Mouse (Mus musculus) urinary bladder, postnatal 14 days (tissue): ENCODE data around the gene Ddx21.

ENCODE experiments used
- DNase-seq: peaks from one replicate; pipeline ENCODE4 v3.0.0; 2021; ENCODE audit warnings: low spot score

Ddx21 gene

GRCm38 (mm10) chr10:62570126-62570871 is 31.8 kb downstream of the Ddx21 start:
- no peak for DNase-seq

DNA sequence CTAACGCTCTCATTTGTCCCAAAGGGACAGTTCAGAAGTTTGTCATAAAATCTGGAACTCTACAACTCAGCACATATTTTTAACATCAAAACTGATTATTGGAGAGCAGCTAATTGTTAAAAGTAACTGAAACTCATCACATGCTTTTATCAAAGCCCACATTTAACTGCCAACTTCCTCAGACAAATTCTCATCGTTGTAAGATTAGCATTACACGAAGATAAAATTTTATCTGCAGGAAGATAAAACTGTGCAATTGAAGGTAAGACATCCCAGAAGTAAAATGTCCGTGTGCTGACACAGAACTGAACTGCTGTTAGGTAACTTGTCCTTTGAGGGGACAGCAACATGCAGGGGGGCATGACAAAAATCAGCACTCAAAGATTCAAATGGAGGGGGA is 33.2 kb downstream of the Ddx21 start:
- DNase-seq = no peak

GRCm38 (mm10) chr10:62557736-62558135 is 44.3 kb downstream of the Ddx21 start:
- DNase-seq = no peak

DNA sequence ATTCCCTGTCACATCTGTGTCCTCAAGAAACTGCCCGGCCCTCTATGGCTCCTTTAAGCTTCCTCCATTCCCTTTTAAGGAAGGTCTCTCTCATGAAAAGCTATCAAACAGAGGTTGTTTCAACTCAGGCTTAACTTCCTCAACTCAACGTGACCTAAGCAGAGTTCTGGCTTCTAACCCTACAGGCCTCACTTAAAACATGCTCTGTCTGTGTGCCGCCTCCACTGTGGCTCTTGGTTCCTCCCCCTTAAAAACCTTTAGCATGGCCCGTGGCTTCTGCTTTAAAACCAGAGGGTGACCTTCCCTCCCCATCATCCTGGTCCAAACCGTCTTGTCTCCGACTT is 45.6 kb downstream of the Ddx21 start:
- no peak for DNase-seq

DNA sequence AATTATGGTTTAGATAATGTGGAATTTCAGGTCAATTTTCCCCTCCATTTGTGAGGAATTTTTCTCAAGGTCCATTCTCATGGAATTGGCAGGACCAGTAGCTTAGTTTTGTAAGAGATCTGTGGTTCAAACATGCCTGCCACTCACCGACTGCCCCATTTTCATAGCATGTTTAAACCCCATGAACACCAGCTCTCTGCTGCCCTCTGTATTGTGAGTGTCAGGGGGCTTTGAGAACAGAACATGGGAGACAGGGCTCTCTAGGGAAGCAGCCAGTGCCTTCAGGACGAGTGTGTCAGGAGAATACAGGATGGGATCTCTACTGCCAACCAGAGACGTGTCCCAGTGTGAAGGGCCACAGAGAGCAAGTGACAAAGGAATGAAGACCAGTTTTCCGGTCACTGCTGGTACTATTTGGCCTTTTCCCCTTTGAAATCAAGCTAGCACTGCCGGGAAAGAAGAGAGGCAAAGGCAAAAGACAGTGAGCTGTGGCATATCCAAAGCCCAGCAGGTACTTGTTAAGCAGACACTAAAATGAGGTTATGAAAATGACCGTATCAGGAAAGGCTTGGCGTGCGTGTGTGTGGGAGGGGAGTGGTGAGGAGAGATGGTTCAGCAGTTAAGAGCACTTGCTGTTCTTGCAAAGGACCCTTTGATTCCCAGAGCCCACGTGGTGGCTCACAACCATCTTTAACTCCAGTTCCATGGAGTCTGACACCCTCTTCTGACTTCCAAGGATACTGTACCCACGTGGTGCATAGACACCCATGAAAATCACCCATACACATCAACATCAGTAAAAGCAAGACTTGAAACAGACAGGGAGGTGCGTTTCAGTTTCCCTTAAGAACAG is 46.1 kb downstream of the Ddx21 start:
- no peak for DNase-seq

DNA sequence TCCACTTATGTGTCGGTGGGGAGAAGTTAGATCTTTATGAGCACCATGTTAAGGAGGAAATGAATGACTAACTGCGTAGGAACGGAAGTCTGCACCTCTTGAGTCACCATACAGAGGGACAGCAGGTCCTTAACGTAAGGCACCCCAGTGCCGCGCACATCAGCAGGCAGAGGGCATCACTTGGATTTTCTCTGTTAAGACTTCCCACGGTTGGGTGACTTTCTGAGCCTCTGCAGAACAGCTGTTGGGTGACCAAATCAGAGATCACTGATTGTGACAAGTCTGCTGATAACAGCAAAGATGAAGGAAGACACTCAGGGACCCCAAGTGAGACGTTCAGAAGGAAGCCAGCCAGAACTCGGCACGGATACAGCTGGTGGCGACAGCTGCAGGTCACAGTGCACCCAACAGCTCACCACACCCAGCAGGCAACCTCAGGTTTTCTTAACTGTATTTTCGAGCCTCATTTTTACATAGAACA is 48.4 kb downstream of the Ddx21 start:
- no peak for DNase-seq

DNA sequence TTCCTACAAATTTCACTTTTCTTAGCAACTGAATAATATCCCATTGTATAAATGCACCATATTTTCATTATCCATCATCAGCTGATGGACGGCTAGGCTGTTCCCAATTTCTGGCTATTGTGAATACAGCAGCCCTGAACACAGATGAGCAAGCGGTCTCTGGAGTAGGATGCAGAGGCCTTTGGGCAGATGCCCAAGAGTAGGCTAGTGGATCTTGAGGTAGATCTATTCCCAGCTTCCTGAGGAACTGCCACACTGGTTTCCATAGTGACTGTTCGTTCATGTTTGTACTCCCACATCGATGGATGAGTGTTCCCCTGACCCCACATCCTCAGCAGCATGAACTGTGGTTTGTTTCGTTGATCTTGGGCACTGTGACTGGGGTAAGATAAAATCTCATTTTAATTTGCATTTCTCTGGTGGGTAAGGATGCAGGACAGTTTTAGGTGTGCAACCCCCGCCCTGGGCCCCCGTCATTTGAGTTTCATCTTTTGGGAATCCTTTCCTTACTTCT is 51.2 kb downstream of the Ddx21 start:
- DNase-seq = no peak

- DNase-seq = peak; percentile 67
Observed at GRCm38 (mm10) chr10:62549523-62550166, 52.4 kb downstream of the Ddx21 start.

- DNase-seq = no peak
Observed at GRCm38 (mm10) chr10:62546441-62546840, 55.6 kb downstream of the Ddx21 start.

DNA sequence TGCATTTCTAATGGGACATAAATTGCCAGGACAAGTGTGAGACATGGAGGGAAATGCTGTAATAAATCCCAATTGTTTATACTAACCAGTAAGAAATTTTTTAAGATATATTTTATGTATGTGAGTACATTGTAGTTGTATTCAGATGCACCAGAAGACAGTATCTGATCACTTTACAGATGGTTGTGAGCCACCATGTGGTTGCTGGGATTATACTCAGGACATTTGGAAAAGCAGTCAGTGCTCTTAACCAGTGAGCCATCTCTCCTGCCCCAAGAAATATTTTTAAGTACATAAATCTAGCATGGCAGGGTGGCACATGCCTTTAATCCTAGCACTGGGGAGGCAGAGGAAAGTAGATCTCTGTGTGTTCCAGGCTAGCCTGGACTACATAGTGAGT is 56.3 kb downstream of the Ddx21 start:
- DNase-seq = no peak

DNA sequence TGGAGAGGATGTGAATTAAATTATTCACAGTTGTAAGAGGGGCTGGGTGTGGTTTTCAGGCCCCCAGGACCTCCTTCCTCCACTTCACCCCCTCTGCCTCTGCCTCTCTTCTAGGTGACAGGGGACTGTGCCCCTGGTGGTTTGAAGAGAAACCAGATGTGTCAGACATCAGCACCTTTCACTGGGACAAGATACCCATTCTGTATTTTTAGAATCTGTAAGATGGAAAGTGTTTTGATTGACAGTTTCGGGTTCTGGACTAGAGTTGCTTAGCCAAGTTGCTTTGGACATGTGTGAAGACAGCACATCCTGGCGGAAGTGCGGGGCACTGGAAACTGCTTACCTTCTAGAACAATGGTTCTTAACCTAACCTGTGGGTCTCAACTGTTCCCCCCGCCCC is 57.8 kb downstream of the Ddx21 start:
- no peak for DNase-seq

- no peak for DNase-seq
Observed at GRCm38 (mm10) chr10:62543399-62543808, 58.7 kb downstream of the Ddx21 start.

- DNase-seq = no peak
Observed at GRCm38 (mm10) chr10:62542928-62543327, 59.2 kb downstream of the Ddx21 start.

DNA sequence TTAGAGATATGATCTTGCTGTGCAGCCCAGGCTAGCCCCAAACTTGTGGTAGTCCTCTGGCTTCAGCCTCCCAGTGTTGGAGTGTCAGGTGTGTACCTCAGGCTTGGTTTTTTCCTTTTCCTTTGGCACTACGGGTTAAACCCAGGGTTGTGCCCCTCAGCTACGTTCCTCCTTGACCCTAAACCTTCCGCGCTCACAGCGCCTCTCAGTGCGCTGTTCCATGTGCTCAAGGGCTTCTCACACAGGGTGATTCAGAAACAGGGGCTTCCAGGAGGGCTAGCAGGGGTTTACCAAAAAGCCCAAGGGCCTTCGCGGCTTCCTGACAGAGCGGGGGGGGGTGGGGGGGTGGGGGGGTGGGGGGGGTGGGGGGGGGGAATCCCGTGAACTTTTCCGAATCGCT is 59.6 kb downstream of the Ddx21 start:
- DNase-seq = no peak

DNA sequence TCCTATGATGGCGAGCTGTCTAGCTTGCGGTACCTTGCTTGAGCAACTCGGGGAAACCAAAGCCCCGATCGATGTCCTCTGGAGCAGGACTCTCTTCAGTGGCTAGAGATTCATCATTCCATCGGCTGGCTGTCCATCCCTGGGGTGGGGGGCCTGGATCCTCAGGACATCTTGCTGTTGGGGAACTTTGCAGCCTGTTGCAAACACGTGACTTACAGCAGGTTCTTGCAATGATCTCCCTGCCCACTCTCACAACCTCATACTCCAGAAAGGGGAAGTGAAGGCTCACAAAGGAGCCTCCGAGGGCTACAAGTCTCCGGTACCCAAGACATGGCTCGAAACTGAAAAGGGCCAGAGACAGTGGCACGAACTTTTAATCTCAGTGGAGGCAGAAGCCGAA is 60.6 kb downstream of the Ddx21 start:
- DNase-seq = no peak

- DNase-seq = no peak
Observed at GRCm38 (mm10) chr10:62540800-62541199, 61.3 kb downstream of the Ddx21 start.

- no peak for DNase-seq
Observed at GRCm38 (mm10) chr10:62534509-62534908, 67.6 kb downstream of the Ddx21 start.

- DNase-seq = no peak
Observed at GRCm38 (mm10) chr10:62532832-62533231, 69.2 kb downstream of the Ddx21 start.
